Mouse (Mus musculus): ENCODE measurements around the gene Prl. TPM values are rescaled to one million over a fixed set of nuclear protein-coding genes. Genes with fewer than 3 reads are reported as not detected.
"Not testable (repeated sequence)": the region's sequence is repeated elsewhere in the genome, so short reads cannot be mapped to it uniquely, and the experiment has no call there.

Gene Prl
- polyA plus RNA-seq, 1 experiment = not detected

GRCm38 (mm10) chr13:27059177-27059576, 1.8 kb downstream of the Prl start:
- Histone ChIP-seq H3K27ac (ENCODE audit: insufficient read depth, low read depth, low read length) (no peak overlapping the region), H3K4me1 (ENCODE audit: control insufficient read depth, insufficient read depth, low read length) (no peaks in the 10 kb centered on the region), H3K4me3 (ENCODE audit: insufficient read depth, low read depth, low read length) (no peak overlapping the region)
- 87% methylated on average over 7 of the region's 7 CpGs for WGBS
- no peak for TF ChIP-seq POLR2A (IDR thresholded peaks at IDR 0.05; ENCODE audit: insufficient read depth, low read depth, low read length)
- TF ChIP-seq CTCF (IDR thresholded peaks at IDR 0.05; ENCODE audit: insufficient read depth, low read depth, low read length) = no peak

- not testable (repeated sequence) for H3K27ac ChIP-seq (ENCODE audit: insufficient read depth, low read depth, low read length); H3K4me1 ChIP-seq (ENCODE audit: control insufficient read depth, insufficient read depth, low read length); H3K4me3 ChIP-seq (ENCODE audit: insufficient read depth, low read depth, low read length)
- 95% methylated on average over 5 of the region's 5 CpGs for WGBS
Measured at GRCm38 (mm10) chr13:27093890-27094289, 36.5 kb downstream of the Prl start, which contains the start of gene Prl3d1. Prl3d1 (plus strand) TSS chr13:27094190.

Other genes with a start within 250 kb of the Prl start
- gene Prl3d1, start 36.6 kb downstream of the Prl start, polyA plus RNA-seq (2012; ENCODE audit: insufficient read depth, insufficient read length, low replicate concordance, missing spikeins) = not detected in 2 replicates
- gene Prl3d2, start 64.1 kb downstream of the Prl start, polyA plus RNA-seq (2012; ENCODE audit: insufficient read depth, insufficient read length, low replicate concordance, missing spikeins) = not detected in 2 replicates
- gene Prl3d3, start 99.2 kb downstream of the Prl start, polyA plus RNA-seq (2012; ENCODE audit: insufficient read depth, insufficient read length, low replicate concordance, missing spikeins) = not detected in 2 replicates
- gene Prl3c1, start 139.1 kb downstream of the Prl start, polyA plus RNA-seq (2012; ENCODE audit: insufficient read depth, insufficient read length, low replicate concordance, missing spikeins) = not detected in 2 replicates
- not detected in 2 replicates for gene Prl3b1, start 184.3 kb downstream of the Prl start, polyA plus RNA-seq (2012; ENCODE audit: insufficient read depth, insufficient read length, low replicate concordance, missing spikeins)
- not detected in 2 replicates for gene Prl3a1, start 201.9 kb downstream of the Prl start, polyA plus RNA-seq (2012; ENCODE audit: insufficient read depth, insufficient read length, low replicate concordance, missing spikeins)

All from olfactory bulb, adult 2 months (tissue).